Mouse (Mus musculus) heart, adult 2 months (tissue): ENCODE measurements around the gene Zwilch.
A peak's percentile ranks its signal among the peaks of the same experiment; 100 is the strongest.

Experiments
- CTCF ChIP-seq: fragments of 200-600 bp; IDR thresholded peaks from 2 replicates; pipeline ENCODE4 v1.8.1; 2022; ENCODE audit warnings: antibody characterized with exemption, mild to moderate bottlenecking, moderate library complexity
- EP300 ChIP-seq: fragments of 200-500 bp; IDR thresholded peaks from 2 replicates; pipeline ENCODE4 v1.6.1; 2011; ENCODE audit warnings: low read depth, low read length, control low read depth; ENCODE audit not compliant: insufficient read depth
- POLR2A ChIP-seq: fragments of 200-500 bp; IDR thresholded peaks from 2 replicates; pipeline ENCODE4 v1.6.1; 2011; ENCODE audit warnings: mild to moderate bottlenecking, low read depth, low read length, control low read depth; ENCODE audit not compliant: insufficient read depth

DNA sequence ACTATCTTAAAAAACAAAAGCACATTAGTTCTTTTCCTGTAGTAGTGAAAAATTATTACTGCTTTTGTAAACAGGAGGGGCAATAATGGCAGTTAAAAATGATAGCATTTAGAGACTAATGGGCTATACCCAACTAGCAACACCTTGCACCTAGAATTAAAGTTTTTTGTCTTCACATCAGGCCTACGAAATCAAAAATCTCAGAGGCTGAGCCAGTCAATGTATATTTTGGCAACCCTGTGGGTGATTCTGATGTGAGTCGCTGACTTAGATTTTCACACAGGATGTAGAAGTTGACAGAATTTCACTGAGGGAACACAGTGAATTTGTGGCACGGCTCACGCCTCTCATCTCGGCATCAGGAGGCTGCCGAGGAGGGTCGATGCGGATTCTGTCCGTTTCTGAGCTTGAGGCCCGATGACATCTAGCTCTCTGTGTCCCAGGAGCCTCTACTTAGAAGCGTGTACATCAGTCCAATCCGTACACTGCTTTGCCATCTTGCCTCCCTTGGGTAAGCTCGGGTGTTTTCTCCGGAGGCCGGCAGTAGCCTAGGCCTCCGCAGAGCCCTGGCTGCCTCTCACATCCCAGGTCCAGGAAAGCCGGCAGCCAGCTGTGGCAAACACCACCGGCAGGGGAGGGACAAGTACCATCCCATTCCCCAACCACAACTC is 624 bp downstream of the Zwilch start:
- TF ChIP-seq CTCF = peak; percentile 27
- TF ChIP-seq POLR2A = no peak
- TF ChIP-seq EP300 = no peak
